8 mouse cellular contexts compared by ENCODE assay signal in the genomic region with DNA sequence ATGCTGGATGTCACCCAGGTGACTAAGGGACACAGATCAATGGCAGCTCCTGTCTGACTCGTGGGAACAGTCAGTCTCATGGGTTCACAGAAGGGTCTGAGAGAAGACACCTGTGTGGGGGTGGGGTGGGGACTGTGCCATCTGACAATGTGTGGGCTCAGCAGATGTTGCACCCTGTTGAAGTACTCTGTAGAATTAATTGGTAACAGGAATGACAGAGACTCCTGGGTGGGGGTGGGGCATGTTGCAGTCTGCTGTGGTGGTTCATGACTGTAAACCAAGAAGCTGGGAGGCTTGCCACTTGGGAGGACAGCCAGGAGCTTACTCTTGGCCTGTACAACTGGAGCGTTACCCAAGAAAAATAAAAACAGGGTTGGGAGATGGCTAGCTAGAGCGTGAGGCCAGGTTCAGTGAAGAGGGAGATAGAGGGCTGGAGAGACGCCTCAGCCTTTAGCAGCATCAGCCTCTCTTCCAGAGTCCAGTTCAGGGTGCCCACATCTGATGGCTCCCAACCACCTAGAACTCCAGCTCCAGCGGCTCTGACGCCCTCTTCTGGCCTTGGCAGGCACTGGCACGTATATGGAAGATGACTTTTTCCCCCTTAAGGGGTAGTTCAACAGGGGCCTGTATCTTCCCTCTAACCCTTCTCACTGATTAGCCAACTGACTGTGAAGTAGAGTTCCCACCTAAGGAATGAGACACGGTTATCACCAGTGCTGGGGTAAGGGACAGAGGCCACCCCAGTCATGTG. TPM values are rescaled to one million over a fixed set of nuclear protein-coding genes. Genes with fewer than 3 reads are reported as not detected.
DNase-seq lines count a peak whose midpoint lies in the region; ATAC-seq lines count a peak whose summit lies in the region.

No protein-coding gene starts in this region.

- peaks cover 15% of the 10 kb centered on the region for H3K4me1 ChIP-seq in limb, embryonic 13.5 days
- H3K4me1 ChIP-seq in limb, embryonic 10.5 days, result peaks cover 13% of the 10 kb centered on the region
- no peaks in the 10 kb centered on the region for H3K4me1 ChIP-seq in heart, embryonic 14.5 days (ENCODE audit: control insufficient read depth in 2 of 2, insufficient read depth in 2 of 2, low read length in 2 of 2)
- peaks cover 6% of the 10 kb centered on the region; the same call in 1 of the 2 replicates for H3K4me1 ChIP-seq in stomach, embryonic 15.5 days

- H3K9me3 ChIP-seq in limb, embryonic 13.5 days, result no peaks in the 10 kb centered on the region
- no peaks in the 10 kb centered on the region for H3K9me3 ChIP-seq in limb, embryonic 10.5 days (replicated peaks)
- H3K9me3 ChIP-seq in heart, embryonic 14.5 days (ENCODE audit: control insufficient read depth, low read length), result no peaks in the 10 kb centered on the region
- no peaks in the 10 kb centered on the region for H3K9me3 ChIP-seq in stomach, embryonic 15.5 days

- 0 out of 2 replicates have a peak overlapping the region, but pooled peaks have one; percentile 31 for H3K9ac ChIP-seq in limb, embryonic 13.5 days
- H3K9ac ChIP-seq in heart, embryonic 14.5 days (ENCODE audit: low read length), result no peak overlapping the region
- no peak overlapping the region for H3K9ac ChIP-seq in stomach, embryonic 15.5 days

- no peak overlapping the region for H3K4me3 ChIP-seq in limb, embryonic 13.5 days
- H3K4me3 ChIP-seq in limb, embryonic 10.5 days, result no peak overlapping the region
- H3K4me3 ChIP-seq in heart, embryonic 14.5 days (ENCODE audit: control insufficient read depth in 1 of 2, insufficient read depth in 1 of 2, low read depth in 1 of 2, low read length in 2 of 2), result no peak overlapping the region
- no peak overlapping the region for H3K4me3 ChIP-seq in stomach, embryonic 15.5 days (replicated peaks)

- H3K4me2 ChIP-seq in limb, embryonic 13.5 days (replicated peaks), result no peak overlapping the region
- no peak overlapping the region for H3K4me2 ChIP-seq in heart, embryonic 14.5 days (ENCODE audit: low read length)
- H3K4me2 ChIP-seq in stomach, embryonic 15.5 days, result no peak overlapping the region

- H3K36me3 ChIP-seq in limb, embryonic 13.5 days, result no peaks in the 10 kb centered on the region
- no peaks in the 10 kb centered on the region for H3K36me3 ChIP-seq in limb, embryonic 10.5 days
- H3K36me3 ChIP-seq in heart, embryonic 14.5 days (ENCODE audit: control insufficient read depth, insufficient read depth, low read length), result no peaks in the 10 kb centered on the region
- no peaks in the 10 kb centered on the region for H3K36me3 ChIP-seq in stomach, embryonic 15.5 days

- H3K27ac ChIP-seq in limb, embryonic 13.5 days, result no peak overlapping the region
- no peak overlapping the region for H3K27ac ChIP-seq in limb, embryonic 10.5 days
- H3K27ac ChIP-seq in heart, embryonic 14.5 days (replicated peaks in 1 of 2; ENCODE audit: control insufficient read depth in 1 of 2, insufficient read depth in 1 of 2, low read depth in 2 of 2, low read length in 2 of 2), result no peak overlapping the region
- 0 out of 2 replicates have a peak overlapping the region, but pooled peaks have one; percentile 26 for H3K27ac ChIP-seq in stomach, embryonic 15.5 days

- H3K27me3 ChIP-seq in limb, embryonic 13.5 days, result peaks cover 6% of the 10 kb centered on the region; the same call in 1 of the 2 replicates
- 0 out of 2 replicates have a peak, but pooled peaks cover 4% of the 10 kb centered on the region for H3K27me3 ChIP-seq in limb, embryonic 10.5 days (ENCODE audit: low read depth, poor library complexity, severe bottlenecking)
- H3K27me3 ChIP-seq in heart, embryonic 14.5 days (ENCODE audit: control insufficient read depth, insufficient read depth, low read length), result peaks cover 3% of the 10 kb centered on the region; the same call in 1 of the 2 replicates
- no peaks in the 10 kb centered on the region for H3K27me3 ChIP-seq in stomach, embryonic 15.5 days (replicated peaks)

- no peak for ATAC-seq in limb, embryonic 13.5 days (ENCODE audit: low FRiP score, low read depth)
- peak; percentile 31; the same call in 1 of the 2 replicates for ATAC-seq in heart, embryonic 14.5 days (ENCODE audit: insufficient number of reproducible peaks, insufficient read depth, low FRiP score, low read depth)
- 0 out of 2 replicates have a peak, but pooled peaks have one; percentile 39 for ATAC-seq in stomach, embryonic 15.5 days (ENCODE audit: insufficient read depth, low FRiP score, low read depth)

- WGBS in limb, embryonic 13.5 days, result 46% methylated on average over 8 of the region's 8 CpGs
- 62% methylated on average over 8 of the region's 8 CpGs for WGBS in limb, embryonic 10.5 days
- 43% methylated on average over 8 of the region's 8 CpGs for WGBS in heart, embryonic 14.5 days
- 46% methylated on average over 8 of the region's 8 CpGs for WGBS in stomach, embryonic 15.5 days

- no peak for DNase-seq in limb, embryonic 10.5 days (ENCODE audit: low spot score)
- peak; percentile 46 for DNase-seq in brain, adult 2 months (ENCODE audit: low read depth, low spot score)
- DNase-seq in layer of hippocampus, adult 9-10 months (ENCODE audit: low spot score), result peak; percentile 39
- DNase-seq in spleen, postnatal 36 days (ENCODE audit: low spot score in 2 of 2), result no peak
- DNase-seq in cerebellum, adult 8-10 months, result no peak

RNA-seq across cellular contexts. Expression of a gene that starts 10.6 kb away (rescaled TPM):
- 9.0 and 9.1 TPM in 2 replicates for polyA plus RNA-seq in limb, embryonic 13.5 days (2015; fragmentation: Nextera tagmentation; extraction: Ambion mirVana)
- 11.4 and 13.7 TPM in 2 replicates for polyA plus RNA-seq in limb, embryonic 10.5 days (2016; fragmentation: Nextera tagmentation; extraction: Ambion mirVana)
- polyA plus RNA-seq in heart, embryonic 14.5 days (2014; fragmentation: Nextera tagmentation; extraction: Ambion mirVana), result 1.1 and 1.4 TPM in 2 replicates
- polyA plus RNA-seq in stomach, embryonic 15.5 days (2015; fragmentation: Nextera tagmentation; extraction: Ambion mirVana), result 25.4 and 30.3 TPM in 2 replicates

RNA-seq across cellular contexts. Expression of a gene that starts 32.8 kb away (rescaled TPM):
- 7.4 and 7.8 TPM in 2 replicates for polyA plus RNA-seq in limb, embryonic 13.5 days (2015; fragmentation: Nextera tagmentation; extraction: Ambion mirVana)
- 4.3 and 6.0 TPM in 2 replicates for polyA plus RNA-seq in limb, embryonic 10.5 days (2016; fragmentation: Nextera tagmentation; extraction: Ambion mirVana)
- polyA plus RNA-seq in heart, embryonic 14.5 days (2014; fragmentation: Nextera tagmentation; extraction: Ambion mirVana), result 5.5 and 6.9 TPM in 2 replicates
- polyA plus RNA-seq in stomach, embryonic 15.5 days (2015; fragmentation: Nextera tagmentation; extraction: Ambion mirVana), result 8.5 and 13.5 TPM in 2 replicates

RNA-seq across cellular contexts. Expression of a gene that starts 58.3 kb away (rescaled TPM):
- polyA plus RNA-seq in limb, embryonic 13.5 days (2015; fragmentation: Nextera tagmentation; extraction: Ambion mirVana), result 6.6 and 6.9 TPM in 2 replicates
- polyA plus RNA-seq in limb, embryonic 10.5 days (2016; fragmentation: Nextera tagmentation; extraction: Ambion mirVana), result 5.1 and 6.5 TPM in 2 replicates
- polyA plus RNA-seq in heart, embryonic 14.5 days (2014; fragmentation: Nextera tagmentation; extraction: Ambion mirVana), result 8.1 and 9.4 TPM in 2 replicates
- polyA plus RNA-seq in stomach, embryonic 15.5 days (2015; fragmentation: Nextera tagmentation; extraction: Ambion mirVana), result 8.5 and 8.7 TPM in 2 replicates

Comparison
In these comparisons a context has a peak if more than half of its experiments do, and no peak if none do; other contexts are left out.
1. DNase-seq: peak in brain, adult 2 months (single experiment) and layer of hippocampus, adult 9-10 months (single experiment); none in limb, embryonic 10.5 days (single experiment), spleen, postnatal 36 days (0 of 2) and cerebellum, adult 8-10 months (single experiment).